Mouse (Mus musculus) CD4-positive, CD25-positive, alpha-beta regulatory T cell, adult 2 months (primary cell): ENCODE results near the gene Rftn1.

Experiments used
- DNase-seq: peaks from one replicate; pipeline ENCODE4 v3.0.0-alpha.2; 2012; ENCODE audit warnings: low read depth, low spot score

Gene Rftn1

DNA sequence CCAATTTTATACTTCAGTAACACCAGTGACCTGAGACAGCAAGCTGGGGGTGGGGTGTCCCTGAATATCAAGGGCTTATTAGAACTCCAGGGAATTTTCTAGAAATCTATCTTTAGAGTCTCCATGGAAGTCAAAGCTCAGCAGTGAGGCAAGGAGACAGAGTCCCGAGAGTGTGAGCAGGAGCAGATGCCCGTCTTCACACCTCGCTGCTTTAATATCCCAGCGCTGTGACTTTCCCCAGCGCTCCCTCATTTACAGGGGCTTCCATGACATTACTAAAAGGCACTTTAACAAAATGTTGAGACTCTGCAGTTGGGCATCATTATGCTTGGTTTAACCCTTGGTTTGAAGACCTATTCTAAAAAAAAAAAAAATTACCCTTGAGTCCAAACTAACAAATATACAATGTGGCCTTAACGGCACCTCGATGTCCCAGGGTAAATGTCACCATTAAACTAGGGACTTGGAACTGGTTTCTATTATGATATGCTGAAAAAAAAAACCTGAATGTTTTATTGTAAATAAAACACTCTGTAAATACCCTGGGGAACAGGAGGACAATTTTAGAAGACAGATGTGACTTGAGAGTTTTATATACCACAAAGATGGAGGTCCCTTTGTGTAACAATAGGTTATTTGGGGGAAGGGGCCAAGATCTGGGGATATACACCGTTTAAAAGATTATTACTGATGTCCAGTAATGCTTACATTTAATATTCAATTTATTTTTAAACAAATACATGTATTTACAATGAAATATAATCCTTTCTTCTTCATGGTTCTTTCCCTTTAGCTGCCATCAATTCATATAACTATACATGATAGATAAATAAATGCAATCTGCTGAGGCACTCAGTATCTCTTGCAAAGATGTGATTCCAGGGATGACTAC is 123.4 kb downstream of the Rftn1 start:
- DNase-seq, result no peak

DNA sequence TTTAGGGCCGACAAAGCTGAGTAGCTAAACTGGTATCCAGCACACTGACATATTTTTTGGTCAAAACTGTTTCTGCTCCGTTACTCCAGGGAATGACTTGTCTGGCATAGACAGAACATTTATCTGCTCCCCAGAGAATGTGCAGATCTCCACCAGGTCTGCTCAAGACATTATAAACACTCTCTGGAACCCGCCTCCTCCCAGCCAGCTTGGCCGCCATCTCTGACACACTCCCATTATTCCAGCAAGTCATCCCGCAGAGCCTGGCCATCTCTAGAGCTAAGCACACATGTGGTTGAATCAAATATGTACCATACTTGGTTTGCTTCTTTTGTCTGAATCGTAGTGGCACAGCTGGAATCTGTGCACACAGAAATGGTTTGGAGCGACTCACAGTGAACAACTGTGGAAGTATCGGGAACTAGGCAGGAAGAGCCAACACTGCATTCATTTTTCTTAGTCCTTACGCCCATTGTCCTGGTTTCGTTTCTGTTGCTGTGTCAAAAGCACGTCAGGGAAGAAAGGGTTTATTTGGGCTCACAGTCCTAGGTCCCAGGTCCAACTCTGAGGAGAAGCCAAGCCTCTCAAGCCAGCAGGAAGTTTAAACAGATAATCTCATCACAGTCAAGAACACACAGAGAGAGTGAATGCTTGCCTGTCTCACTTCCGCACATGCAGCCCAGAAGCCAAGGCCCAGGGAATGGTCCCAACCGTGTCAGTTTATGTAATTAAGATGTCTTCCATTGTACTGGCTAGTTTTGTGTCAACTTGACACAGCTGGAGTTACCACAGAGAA is 126.4 kb downstream of the Rftn1 start:
- DNase-seq, result no peak

DNA sequence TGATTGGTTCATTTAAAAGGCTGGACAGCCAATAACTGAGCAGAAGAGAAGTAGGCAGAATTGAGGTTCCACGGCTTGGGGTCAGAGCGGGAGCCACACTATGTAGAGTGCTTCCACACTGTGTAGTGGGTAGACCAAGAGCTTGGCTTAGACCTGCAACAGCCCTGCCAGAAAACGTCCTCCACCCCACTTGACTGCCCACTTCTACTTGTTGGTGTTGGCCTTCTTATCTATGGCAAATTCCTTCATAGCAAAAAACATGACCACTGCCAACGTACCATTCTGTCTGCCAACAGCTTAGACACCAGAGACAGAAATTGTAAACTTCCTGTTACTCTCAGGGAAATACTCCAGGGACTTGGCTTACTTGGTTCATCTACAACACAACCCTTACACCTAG is 127.8 kb downstream of the Rftn1 start:
- DNase-seq, result no peak

DNA sequence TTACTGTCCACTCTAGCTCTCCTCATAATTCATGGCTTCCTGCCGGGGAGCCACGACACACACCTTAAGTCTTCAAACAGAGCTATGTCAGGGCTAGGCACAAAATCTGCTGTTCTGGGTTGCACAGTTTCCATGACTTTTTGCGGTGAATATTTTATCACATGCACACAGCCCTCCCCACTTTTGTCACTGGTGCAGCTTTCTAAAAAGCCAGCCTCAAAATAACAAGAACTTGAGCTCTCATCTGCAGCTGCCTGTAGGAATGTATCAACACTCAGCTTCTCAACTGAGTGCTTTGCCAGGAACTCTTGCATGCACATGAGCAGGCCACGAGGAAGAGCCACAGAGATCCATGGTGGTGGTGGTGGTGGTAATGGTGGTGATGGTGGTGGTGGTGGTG is 129.0 kb downstream of the Rftn1 start:
- no peak for DNase-seq

DNA sequence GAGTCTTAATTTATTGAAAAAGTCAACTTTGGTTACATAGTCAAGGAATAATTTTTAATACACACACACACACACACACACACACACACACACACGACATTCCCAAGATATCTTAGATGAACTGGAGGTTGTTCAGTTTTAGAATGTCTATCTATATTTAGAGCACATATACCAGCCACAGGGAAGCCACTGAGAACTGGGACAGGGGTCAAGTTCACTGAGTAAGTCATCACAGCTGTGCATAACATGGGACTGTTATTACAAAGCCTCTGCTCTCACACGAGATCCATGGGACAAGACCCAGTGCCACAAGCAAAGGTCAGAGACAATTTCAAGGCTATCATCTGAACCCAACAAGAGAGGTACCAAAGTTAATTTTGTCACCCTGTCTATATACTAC is 130.3 kb downstream of the Rftn1 start:
- no peak for DNase-seq

DNA sequence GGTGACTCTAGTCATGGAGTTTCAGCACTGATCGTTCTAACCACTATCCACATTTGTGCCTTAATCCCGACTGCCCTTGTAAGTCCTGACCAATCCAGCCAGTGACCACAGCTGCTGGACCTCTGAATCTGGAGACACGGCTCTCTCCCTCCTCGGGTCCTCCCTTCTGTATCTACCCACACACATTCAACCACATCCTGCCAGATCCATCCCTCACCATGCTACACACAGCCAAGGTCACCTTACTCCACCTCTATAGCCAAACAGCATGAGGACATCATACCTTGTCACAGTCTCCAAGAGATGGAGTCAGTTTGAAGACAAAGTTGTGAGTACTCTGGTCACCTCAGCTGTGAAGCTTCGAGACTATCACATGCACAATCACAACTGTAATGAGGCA is 131.1 kb downstream of the Rftn1 start:
- DNase-seq, result no peak

DNA sequence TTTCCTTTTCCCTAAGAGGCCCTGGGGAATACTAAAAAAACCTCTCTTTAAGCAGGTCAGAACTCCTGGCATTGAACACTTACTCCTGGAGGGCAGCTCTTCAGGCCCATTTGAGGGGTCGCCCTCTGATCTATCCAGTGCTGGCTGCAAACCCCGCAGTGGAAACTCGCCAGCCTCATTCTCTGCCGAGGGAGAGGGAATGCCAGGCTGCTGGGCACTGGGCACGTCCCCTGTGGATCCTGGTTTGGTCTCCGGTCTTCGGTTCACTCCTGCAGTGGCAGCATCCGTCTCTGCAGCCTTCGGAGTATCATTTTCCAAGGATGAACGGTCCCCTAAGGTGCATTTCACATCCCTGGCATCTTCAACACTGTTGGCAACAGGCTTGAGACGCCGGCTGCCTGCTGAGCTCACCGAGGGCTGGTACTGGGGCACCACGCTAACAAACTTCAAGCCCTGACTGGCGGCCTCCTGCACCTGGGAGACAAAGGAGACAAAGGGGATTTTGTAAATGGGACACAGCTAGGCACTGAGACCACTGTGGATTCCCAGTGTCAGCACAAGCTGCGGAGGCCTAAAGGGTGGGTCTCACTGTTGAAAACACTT is 135.2 kb downstream of the Rftn1 start:
- DNase-seq, result no peak

DNA sequence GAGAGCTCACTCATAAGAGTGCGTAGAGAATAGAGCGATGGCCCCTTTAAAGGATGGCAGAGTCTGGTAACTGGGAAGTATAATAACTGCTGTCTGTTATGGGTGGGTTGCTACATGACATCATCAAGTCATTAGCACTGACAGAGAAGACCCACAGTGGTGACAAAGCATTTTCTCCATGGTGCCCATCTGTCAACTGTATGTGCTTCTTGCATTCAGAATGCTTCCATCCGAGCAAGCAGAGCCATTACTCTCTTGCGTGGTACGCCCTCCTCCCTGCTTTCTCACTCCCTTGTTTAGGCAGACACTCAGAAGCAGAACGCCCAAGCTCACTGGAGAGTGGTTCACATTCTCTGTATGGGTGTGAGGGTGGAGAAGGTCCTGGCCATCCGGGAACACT is 135.9 kb downstream of the Rftn1 start:
- DNase-seq, result no peak

DNA sequence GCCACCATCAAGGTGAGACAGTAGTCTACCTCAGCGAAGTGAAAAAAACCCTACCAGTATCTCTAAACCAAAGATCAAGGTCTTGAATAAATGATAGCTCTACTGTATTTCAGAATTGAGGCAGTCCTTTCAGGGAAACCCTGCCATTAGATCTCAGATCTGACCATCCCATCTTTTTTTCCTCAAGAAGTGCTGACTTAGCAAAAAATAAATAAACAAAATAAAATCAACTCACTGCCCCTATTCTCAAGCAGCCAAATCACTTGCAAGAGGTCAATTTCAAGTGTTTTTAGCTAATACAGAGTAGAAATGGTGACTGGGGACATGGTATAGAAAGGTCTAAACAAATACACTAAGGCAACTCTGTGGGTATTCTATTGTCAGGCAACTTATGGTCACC is 136.5 kb downstream of the Rftn1 start:
- no peak for DNase-seq

DNA sequence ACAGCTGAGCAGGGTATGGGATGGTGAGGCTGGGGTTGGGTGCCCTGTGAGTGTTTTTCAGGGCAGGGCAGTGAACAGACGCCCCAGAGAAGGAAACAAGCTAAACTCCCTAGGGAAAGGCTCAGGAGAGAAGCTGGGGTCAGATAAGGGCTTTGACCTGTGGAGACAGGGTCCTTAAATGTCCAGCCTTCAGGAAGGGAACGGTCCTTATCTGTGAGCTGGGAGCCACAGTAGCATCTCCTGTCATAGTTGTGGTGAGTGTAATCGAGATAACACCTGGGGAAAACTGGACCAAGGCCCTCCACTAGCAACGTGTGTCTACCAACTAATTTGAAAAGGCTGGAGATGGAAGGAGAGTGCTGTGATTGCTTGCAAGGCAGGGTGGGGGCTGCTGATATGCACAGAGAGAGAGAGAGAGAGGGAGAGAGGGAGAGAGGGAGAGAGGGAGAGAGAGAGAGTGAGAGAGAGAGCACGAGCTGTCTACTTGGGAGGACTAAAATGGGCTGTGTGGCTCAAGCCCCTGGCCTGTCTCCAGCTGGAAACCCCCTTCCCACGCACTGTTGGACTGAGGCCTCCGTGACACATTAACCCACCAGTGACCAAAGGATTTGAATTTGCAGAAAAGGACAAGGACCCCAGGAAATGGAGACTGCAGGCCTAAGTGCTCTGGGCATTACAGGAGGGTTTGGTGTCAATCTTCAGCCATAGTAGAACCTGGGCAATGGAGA is 137.6 kb downstream of the Rftn1 start:
- DNase-seq, result no peak

DNA sequence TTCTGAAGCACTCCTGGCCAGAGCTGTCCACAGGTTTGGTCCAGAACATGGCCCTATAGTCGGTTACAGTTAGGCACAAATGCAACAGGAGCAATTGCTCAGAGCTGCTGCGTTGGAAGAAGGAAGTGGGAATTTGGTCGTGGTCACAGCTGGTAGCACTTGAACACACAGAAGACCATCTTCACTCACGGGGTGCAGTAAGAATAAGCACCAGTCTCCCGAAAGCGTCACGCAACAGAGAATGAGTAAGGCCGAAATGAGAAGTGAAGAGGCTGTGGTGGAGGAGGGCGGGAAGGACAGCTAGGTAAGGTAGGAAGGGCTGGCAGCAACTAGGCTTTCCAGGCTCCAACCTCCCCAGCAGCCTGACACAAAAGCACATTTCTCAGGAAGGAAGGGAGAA is 140.0 kb downstream of the Rftn1 start:
- no peak for DNase-seq

DNA sequence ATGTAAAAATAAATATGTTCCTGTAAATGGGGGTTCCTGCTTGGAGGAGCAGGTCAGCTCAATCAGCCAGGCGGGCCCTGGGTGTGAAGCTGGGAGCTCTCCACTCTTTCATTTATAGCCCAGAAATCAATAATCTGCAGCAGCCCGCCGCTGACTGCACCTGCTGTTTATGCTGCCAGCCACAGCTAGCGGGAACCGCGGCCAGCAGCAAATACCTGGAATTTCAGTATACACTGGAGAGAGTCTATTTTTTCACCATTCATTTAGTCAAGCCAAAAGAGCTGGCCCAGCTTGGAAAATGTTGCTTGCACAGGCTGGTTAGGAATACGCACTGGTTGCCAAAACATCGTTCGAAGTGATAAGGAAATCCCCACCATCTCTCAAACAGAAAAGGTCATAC is 142.3 kb downstream of the Rftn1 start:
- no peak for DNase-seq

DNA sequence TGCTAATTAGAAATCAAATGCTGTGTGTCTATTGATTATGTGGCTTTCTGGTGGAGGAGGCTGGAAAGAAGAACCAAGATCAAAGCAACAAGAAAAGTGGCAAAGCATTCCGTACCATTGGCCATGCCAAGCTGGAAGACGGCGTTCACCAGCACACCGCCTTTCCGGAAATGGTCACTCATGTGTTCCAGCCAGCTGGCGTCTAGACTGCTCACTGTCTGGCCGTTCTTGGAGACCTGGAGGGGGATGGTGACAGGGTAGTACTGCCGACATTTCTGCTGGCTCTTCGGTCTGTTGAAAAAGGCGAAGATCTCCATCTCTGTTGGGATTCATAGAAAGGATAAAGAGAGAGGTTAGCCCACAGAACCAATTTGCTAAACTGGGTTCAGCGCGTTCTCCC is 143.3 kb downstream of the Rftn1 start:
- no peak for DNase-seq

DNA sequence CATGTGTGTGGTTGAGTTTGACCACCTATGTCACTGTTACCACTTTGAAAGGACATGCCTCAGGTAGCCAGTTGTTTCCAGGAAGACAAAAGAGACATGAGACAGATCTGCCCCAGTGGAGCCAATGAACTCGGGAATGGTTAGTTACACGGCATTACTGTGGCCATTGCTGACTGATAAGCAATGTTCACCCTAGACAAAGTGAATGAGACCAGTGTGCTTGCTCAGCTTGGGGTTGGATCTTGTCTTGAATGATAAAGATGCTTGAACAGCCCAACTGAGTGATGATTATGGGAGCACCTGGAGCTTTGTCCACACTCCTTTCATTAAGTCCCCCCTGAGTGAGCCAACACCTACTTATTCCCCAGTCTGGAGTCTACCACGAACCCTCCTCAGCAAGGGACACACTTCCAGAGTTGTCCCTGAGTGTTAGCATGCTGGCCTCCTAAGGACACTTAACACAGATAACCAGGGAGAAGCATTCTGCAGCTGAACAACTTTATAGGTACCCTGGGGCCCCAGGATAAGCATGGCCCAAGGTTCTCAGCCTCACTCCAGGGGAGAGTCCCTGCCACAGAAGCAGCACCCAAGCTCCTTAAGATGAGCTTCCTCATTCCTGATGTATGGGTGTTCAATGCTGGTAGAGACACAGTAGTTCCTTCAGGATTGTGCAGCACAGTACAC is 149.6 kb downstream of the Rftn1 start:
- no peak for DNase-seq

DNA sequence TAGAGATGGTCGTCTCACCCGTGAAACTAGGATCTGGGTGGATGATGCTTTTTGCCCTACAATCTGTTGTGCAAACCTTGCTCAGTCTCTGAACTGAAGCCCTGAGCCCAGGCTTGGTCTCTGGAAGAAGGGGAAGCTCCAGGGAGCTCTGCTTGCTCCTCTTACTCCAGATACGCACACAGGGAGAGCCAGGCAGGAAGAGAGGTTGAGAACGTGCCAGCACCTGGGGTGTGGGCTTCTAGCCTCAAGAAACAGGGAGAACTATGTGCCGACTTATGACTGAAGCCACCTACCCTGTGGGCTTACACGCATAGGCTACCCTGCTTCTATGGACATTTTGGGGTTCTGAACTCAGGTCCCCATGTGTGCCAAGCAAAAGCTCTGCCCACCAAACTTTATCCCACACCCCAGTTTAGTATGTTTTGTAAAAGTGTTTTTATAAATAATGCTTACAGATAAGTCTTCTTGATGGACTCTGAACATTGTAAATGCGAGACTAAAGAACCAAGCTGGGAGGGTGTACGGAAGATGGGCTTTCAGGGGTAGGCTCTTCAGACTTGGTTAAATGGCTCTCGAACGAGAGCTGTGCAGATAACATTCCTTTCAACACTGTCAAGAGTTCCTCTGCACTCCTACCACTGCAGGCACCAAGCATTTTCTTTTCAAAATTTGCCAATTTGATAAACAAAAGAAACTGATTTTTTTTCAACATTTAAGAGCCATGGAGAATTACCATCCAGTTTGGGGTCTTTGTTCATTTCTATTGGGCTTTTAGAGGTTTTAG is 152.4 kb downstream of the Rftn1 start:
- no peak for DNase-seq

DNA sequence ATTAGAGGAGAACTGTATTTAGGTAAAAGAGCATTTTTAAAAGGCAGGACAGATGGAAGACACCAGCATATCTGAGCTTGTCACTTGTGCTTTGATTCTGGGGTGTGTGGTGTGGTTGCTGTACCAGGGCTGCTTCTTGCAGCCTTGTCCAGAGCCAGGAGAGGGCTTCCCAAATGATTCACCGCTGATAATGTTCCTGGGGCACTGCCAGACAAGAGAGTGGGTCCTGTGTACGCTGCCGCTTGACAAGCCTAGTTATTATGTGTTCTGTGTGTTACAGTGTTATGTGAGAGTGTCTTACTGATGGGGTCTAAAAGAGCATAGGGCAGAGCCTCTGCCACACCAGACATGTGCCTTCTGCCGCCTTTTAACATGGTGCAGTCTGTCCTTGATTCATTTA is 153.1 kb downstream of the Rftn1 start:
- no peak for DNase-seq

DNA sequence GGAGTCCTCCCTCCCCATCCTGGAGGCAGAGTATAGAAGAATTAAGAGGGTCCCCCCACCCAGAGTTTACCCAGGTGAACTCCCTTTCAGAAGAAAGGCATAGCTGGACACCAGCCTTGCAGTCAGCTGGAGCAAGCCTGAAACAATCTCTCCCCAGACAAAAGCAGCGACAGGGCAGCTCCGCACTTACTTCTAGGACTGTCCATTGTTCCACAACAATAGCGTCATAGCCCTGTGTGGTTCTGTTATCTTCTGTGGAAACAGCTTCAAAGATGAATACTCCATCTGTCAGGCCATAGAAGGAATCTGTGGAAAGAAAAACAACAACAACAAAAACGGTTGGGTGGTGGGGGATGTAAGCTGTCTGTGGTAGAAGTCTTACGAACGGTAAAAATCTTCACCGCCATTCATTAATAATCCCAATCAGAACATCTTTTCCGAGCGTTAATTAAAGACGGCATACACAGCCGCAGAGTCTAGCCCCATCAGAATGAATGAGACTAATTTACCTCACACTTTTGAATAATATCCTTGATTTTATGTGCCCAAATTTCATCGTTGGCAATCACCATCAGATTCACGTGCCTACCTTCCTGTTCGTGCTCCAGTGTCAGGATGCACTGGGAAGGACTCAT is 153.6 kb downstream of the Rftn1 start:
- DNase-seq, result no peak

DNA sequence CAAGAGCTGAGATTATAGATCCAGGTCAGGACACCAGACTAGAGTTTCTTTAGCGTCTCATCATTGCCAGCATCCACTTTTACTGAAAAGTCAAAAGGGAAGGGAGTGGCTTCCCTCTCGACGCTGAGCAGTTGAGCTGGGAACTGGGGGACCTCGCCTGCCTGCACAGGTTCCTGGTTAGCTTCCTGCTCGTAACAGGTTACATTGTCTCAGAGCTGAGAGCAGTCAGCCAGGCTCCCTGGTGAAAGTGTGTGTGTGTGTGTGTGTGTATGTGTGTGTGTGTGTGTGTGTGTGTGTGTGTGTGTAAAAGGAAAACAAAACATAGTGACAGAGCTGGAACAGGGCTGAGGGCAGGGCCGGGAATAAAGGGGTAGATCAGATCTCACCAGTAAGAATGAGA is 156.8 kb downstream of the Rftn1 start:
- no peak for DNase-seq

DNA sequence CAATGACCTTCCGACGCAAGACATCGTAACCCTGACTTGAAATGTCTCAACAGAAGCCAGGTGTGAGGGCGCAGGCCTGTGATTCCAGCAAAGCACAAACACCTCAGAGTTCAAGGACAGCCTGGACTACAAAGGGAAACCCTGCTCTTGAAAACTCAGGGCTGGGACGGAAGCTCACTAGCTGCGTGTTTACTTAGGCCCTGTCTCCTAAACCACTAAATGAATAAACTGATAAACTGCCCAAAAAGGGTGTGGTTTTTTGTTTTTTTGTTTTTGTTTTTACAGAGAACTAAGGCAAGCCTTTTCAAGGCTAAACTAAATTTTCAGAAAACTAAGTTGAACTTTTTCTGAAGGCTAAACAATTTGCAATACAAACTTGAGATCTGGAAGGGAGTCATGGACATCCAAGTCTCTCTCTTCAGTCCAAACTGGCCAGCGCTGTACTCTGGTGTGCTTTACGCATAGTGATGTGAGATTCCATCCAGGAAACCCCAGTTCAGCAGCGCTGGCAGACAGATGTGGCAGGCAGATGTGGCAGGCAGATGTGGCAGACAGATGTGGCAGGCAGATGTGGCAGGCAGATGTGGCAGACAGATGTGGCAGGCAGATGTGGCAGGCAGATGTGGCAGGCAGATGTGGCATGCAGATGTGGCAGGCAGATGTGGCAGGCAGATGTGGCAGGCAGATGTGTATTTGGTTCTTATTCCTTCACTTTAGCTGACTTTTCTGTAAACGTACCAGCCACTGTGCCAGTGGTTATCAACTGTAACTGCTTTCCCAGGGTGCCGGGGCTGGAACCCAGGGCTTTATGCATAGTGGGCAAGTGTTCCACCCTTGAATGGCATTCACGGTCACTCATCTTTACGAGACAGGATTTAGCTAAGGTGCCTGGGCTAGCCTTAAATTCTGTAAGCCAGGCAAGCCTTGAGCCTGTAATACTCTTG is 158.7 kb downstream of the Rftn1 start:
- no peak for DNase-seq
